In the genomic region with DNA sequence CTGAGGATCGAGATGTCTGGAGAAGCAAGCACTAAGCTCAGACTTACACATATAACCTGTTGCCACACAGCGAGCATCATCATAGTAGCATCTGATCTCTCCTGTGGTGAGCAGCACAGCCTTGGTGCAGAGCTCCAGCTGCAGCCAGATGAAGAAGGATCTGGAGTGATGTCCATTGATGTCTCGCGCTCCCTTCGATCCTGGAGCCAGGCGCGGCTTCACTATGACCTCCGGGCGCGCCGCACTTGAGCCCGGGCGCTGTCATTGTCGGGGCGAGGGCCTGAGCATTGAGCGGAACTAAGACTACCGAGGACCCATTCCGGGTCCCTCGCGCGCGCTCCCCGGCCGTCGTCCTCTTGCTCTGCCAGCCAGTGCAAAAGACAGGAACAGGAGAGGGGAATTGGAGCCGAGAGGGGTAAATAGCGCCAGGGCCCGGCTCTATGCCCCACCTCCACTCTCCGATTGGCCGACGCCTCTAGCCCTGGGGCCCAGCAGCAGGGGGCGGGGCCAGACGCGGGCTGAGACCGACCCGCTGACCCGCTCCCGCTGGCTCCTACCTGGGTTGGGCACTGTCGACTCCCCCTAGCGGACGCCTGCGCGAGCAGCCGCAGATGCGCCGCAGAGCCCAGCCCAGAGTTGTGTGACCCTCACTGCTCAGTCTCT, we compare ENCODE assay signal across 9 mouse cellular contexts. TPM values are rescaled to one million over a fixed set of nuclear protein-coding genes. Genes with fewer than 3 reads are reported as not detected.
DNase-seq lines count a peak whose midpoint lies in the region; ATAC-seq and TF ChIP-seq lines count a peak whose summit lies in the region.
"Had no signal": no experiment of that assay in that cellular context is flagged by ENCODE, and none has a peak within 500 bp of the region (broad histone marks: within the 10 kb centered on the region; RNA-seq: fewer than 3 reads in every experiment).

No protein-coding gene starts in this region.

- peak overlapping the region; percentile 52 for H3ac ChIP-seq in C2C12 (ENCODE audit: control insufficient read depth, insufficient read length, low read depth)

- H3K4me2 ChIP-seq in heart, embryonic 12.5 days, result peak overlapping the region; percentile 91
- H3K4me2 ChIP-seq in kidney, embryonic 16.5 days (replicated peaks; ENCODE audit: low read depth, low read length), result peak overlapping the region; percentile 93

- H3K79me2 ChIP-seq in C2C12 (ENCODE audit: control insufficient read depth, insufficient read depth), result no peaks in the 10 kb centered on the region

- H3K9ac ChIP-seq in heart, embryonic 12.5 days, result peak overlapping the region; percentile 72
- peak overlapping the region; percentile 48 for H3K9ac ChIP-seq in kidney, embryonic 16.5 days (replicated peaks; ENCODE audit: low read length)

- H3K9me3 ChIP-seq in heart, embryonic 12.5 days (replicated peaks), result no peaks in the 10 kb centered on the region
- H3K9me3 ChIP-seq in kidney, embryonic 16.5 days (ENCODE audit: low read length), result no peaks in the 10 kb centered on the region
- H3K9me3 ChIP-seq: G1E had no signal

- peak; percentile 92 for DNase-seq in liver
- DNase-seq in monocyte, adult 2 months (ENCODE audit: low read depth in 1 of 2, low spot score in 2 of 2), result peak; percentile 83 to 85
- DNase-seq in spleen, postnatal 14 days (ENCODE audit: low spot score in 2 of 2), result peak; percentile 81 to 88

- H3K36me3 ChIP-seq in C2C12 (ENCODE audit: control insufficient read depth, insufficient read depth), result no peaks in the 10 kb centered on the region
- H3K36me3 ChIP-seq in heart, embryonic 12.5 days, result no peaks in the 10 kb centered on the region
- H3K36me3 ChIP-seq in kidney, embryonic 16.5 days (ENCODE audit: insufficient read depth, low read length), result no peaks in the 10 kb centered on the region
- H3K36me3 ChIP-seq: G1E had no signal

- peak; percentile 85 for TF ChIP-seq CTCF in C2C12 (IDR thresholded peaks at IDR 0.05; ENCODE audit: control insufficient read depth, insufficient read depth, insufficient read length)

- no peaks in the 10 kb centered on the region for H3K79me3 ChIP-seq in C2C12 (ENCODE audit: low read depth)

- no peak overlapping the region for H3K4me3 ChIP-seq in C2C12 (ENCODE audit: insufficient read depth, poor library complexity, severe bottlenecking)
- peak overlapping the region; percentile 62 for H3K4me3 ChIP-seq in brown adipose tissue, adult 24 weeks (ENCODE audit: insufficient read depth, low read depth, low read length)
- peak overlapping the region; percentile 57 for H3K4me3 ChIP-seq in heart, embryonic 12.5 days
- peak overlapping the region; percentile 58 for H3K4me3 ChIP-seq in kidney, embryonic 16.5 days (ENCODE audit: low read length)

- no peaks in the 10 kb centered on the region for H3K27me3 ChIP-seq in C2C12 (ENCODE audit: control insufficient read depth, insufficient read depth, insufficient read length)
- H3K27me3 ChIP-seq in heart, embryonic 12.5 days (replicated peaks), result no peaks in the 10 kb centered on the region
- no peaks in the 10 kb centered on the region for H3K27me3 ChIP-seq in kidney, embryonic 16.5 days (ENCODE audit: insufficient read depth, low read length)

- peak; percentile 99 for ATAC-seq in erythroid progenitor cell, adult 5-6 weeks (replicated peaks; ENCODE audit: low FRiP score, poor library complexity, severe bottlenecking)
- peak; percentile 100 for ATAC-seq in heart, embryonic 12.5 days (ENCODE audit: insufficient number of reproducible peaks, low FRiP score)
- peak; percentile 100 for ATAC-seq in kidney, embryonic 16.5 days (ENCODE audit: low FRiP score, low TSS enrichment)

- 1% methylated on average over 44 of the region's 46 CpGs for whole genome bisulfite sequencing in heart, embryonic 12.5 days
- under 1% methylated on average over 46 of the region's 46 CpGs for WGBS in kidney, embryonic 16.5 days

- H3K27ac ChIP-seq in brown adipose tissue, adult 24 weeks (replicated peaks; ENCODE audit: low read depth, low read length), result peak overlapping the region; percentile 19; the same call in 1 of the 2 replicates
- H3K27ac ChIP-seq in heart, embryonic 12.5 days (ENCODE audit: poor library complexity, severe bottlenecking), result no peak overlapping the region
- no peak overlapping the region for H3K27ac ChIP-seq in kidney, embryonic 16.5 days (ENCODE audit: low read length)

- H3K4me1 ChIP-seq in brown adipose tissue, adult 24 weeks (ENCODE audit: control insufficient read depth, insufficient read depth, insufficient read length, low read length), result 0 out of 2 replicates have a peak, but pooled peaks cover 3% of the 10 kb centered on the region
- H3K4me1 ChIP-seq in heart, embryonic 12.5 days (replicated peaks), result peaks cover 6% of the 10 kb centered on the region
- peaks cover 5% of the 10 kb centered on the region for H3K4me1 ChIP-seq in kidney, embryonic 16.5 days (ENCODE audit: insufficient read depth, low read length)

TF ChIP-seq in C2C12, 6 proteins besides CTCF, POLR2A, EP300 and RAD21:
- TF ChIP-seq MYOD1 (IDR thresholded peaks at IDR 0.05; ENCODE audit: control insufficient read depth, insufficient read length, low read depth), result no peak
- no peak for TF ChIP-seq MYOG (IDR thresholded peaks at IDR 0.05; ENCODE audit: control insufficient read depth, extremely low read depth, insufficient read length)
- no peak for TF ChIP-seq FOSL1 (IDR thresholded peaks at IDR 0.05; ENCODE audit: insufficient read depth, low read length, poor library complexity, severe bottlenecking)
- TF ChIP-seq CEBPB (IDR thresholded peaks at IDR 0.05; ENCODE audit: low read depth), result no peak
- TF ChIP-seq MAX (IDR thresholded peaks at IDR 0.05), result no peak
- TF ChIP-seq USF1 (IDR thresholded peaks at IDR 0.05; ENCODE audit: low read depth), result no peak
TF ChIP-seq in C2C12: peak in this region for 0.

RNA-seq across cellular contexts. Expression of a gene that starts 17.3 kb away (rescaled TPM):
- not detected for polyA plus RNA-seq in C2C12 (2012; fragmentation: generic; extraction: Trizol)
- not detected in 2 replicates for polyA plus RNA-seq in brown adipose tissue, adult 24 weeks (2012; ENCODE audit: insufficient read depth, insufficient read length, missing spikeins)
- total RNA-seq in erythroid progenitor cell, adult 5-6 weeks (2015; ENCODE audit: low replicate concordance), result 1.3 and 3.2 TPM in 2 replicates
- total RNA-seq in erythroid progenitor cell, adult 5-6 weeks (2017; ENCODE audit: low replicate concordance), result 0.98 and 1.3 TPM in 2 replicates
- not detected in 2 replicates for polyA plus RNA-seq in heart, embryonic 12.5 days (2016; fragmentation: Nextera tagmentation; extraction: Ambion mirVana)
- polyA plus RNA-seq in kidney, embryonic 16.5 days (2015; fragmentation: Nextera tagmentation; extraction: Ambion mirVana), result 0.07 and 0.08 TPM in 2 replicates

RNA-seq across cellular contexts. Expression of a gene that starts 41.2 kb away (rescaled TPM):
- polyA plus RNA-seq in C2C12 (2012; fragmentation: generic; extraction: Trizol), result 0.01 TPM
- polyA plus RNA-seq in brown adipose tissue, adult 24 weeks (2012; ENCODE audit: insufficient read depth, insufficient read length, missing spikeins), result 6.6 and 15.1 TPM in 2 replicates
- total RNA-seq in erythroid progenitor cell, adult 5-6 weeks (2015; ENCODE audit: low replicate concordance), result 9.7 and 23.1 TPM in 2 replicates
- 8.8 and 10.7 TPM in 2 replicates for total RNA-seq in erythroid progenitor cell, adult 5-6 weeks (2017; ENCODE audit: low replicate concordance)
- 0.19 and 0.24 TPM in 2 replicates for polyA plus RNA-seq in heart, embryonic 12.5 days (2016; fragmentation: Nextera tagmentation; extraction: Ambion mirVana)
- polyA plus RNA-seq in kidney, embryonic 16.5 days (2015; fragmentation: Nextera tagmentation; extraction: Ambion mirVana), result 0.60 TPM in 2 replicates
